Mouse (Mus musculus): ENCODE data around the gene Ccnjl. TPM values are rescaled to one million over a fixed set of nuclear protein-coding genes. Genes with fewer than 3 reads are reported as not detected.

Ccnjl gene
- not detected for total RNA-seq (2023)

GRCm38 (mm10) chr11:43528683-43529499, at the start of gene Ccnjl:
TSS of gene Ccnjl (plus strand) at chr11:43528784.

GRCm38 (mm10) chr11:43586324-43587090, 57.9 kb downstream of the Ccnjl start, which contains the start of gene 4933415A04Rik:
TSS of gene 4933415A04Rik (plus strand) at chr11:43587040.

GRCm38 (mm10) chr11:43601440-43601839, 72.9 kb downstream of the Ccnjl start, which contains the start of gene Fabp6:
TSS of gene Fabp6 (minus strand) at chr11:43601540.

Other genes starting within 250 kb of the Ccnjl start
- gene Pttg1, start 102.5 kb upstream of the Ccnjl start, total RNA-seq (2023): 10 to 100 TPM; 38.7 to 40.7 TPM
- 100 to 1,000 TPM in 1 of 2 experiments, 10 to 100 TPM in 1; 92.7 to 108 TPM for gene Slu7, start 95.0 kb upstream of the Ccnjl start, total RNA-seq (2023)
- gene C1qtnf2, start 54.5 kb upstream of the Ccnjl start, total RNA-seq (2023): not detected
- gene 4933415A04Rik, start 58.3 kb downstream of the Ccnjl start, total RNA-seq (2023): not detected
- gene Fabp6, start 72.8 kb downstream of the Ccnjl start, total RNA-seq (2023): not detected
- gene Pwwp2a, start 153.2 kb downstream of the Ccnjl start, total RNA-seq (2023): 10 to 100 TPM; 72.8 to 77.2 TPM
- 10 to 100 TPM; 48.7 to 55.9 TPM for gene Ttc1, start 219.2 kb downstream of the Ccnjl start, total RNA-seq (2023)

Measured in B cell, adult 67 days (primary cell).